Mouse (Mus musculus) heart, postnatal 0 days (tissue): ENCODE results near the gene Ube2n.

Source experiments
- CTCF ChIP-seq: IDR thresholded peaks from 2 replicates; pipeline ENCODE4 v1.5.1; 2016; ENCODE audit warnings: antibody characterized with exemption, control low read depth, low read depth
- EP300 ChIP-seq: IDR thresholded peaks from 2 replicates; pipeline ENCODE4 v1.6.1; 2016; ENCODE audit warnings: antibody characterized with exemption, low read depth

- TF ChIP-seq CTCF = peak; percentile 51
- TF ChIP-seq EP300 = no peak
These were observed 36.8 kb downstream of the Ube2n start for GRCm38 (mm10) chr10:95551752-95552151.
